Mouse (Mus musculus) embryonic fibroblast, embryonic 13.5 days (primary cell): ENCODE results near the gene Tk1. TPM values are rescaled to one million over a fixed set of nuclear protein-coding genes. Genes with fewer than 3 reads are reported as not detected.

ENCODE experiments used
- H3K27ac ChIP-seq: 2 replicates; pipeline ENCODE4 v1.5.1; 2012; ENCODE audit warnings: low read length, control low read depth, inconsistent platforms; ENCODE audit not compliant: insufficient read depth
- H3K4me1 ChIP-seq: 2 replicates; pipeline ENCODE4 v1.6.1; 2011; ENCODE audit warnings: low read length; ENCODE audit not compliant: control insufficient read depth, insufficient read depth
- H3K4me3 ChIP-seq: 2 replicates; pipeline ENCODE4 v1.5.1; 2011; ENCODE audit warnings: mild to moderate bottlenecking, control low read depth, low read length; ENCODE audit not compliant: insufficient read depth
- CTCF ChIP-seq: IDR thresholded peaks from 2 replicates; pipeline ENCODE4 v1.5.1; 2011; ENCODE audit warnings: mild to moderate bottlenecking, control low read depth, low read length, moderate library complexity, borderline replicate concordance; ENCODE audit not compliant: insufficient read depth
- POLR2A ChIP-seq: IDR thresholded peaks from 2 replicates; pipeline ENCODE4 v1.6.1; 2011; ENCODE audit warnings: low read depth, mild to moderate bottlenecking, control low read depth, low read length, moderate library complexity
- polyA plus RNA-seq: library from polyadenylated mRNA; stranded (reverse); fragments of >200 nt; gene quantifications from 2 replicates; pipeline ENCODE4 v1.2.4, GENCODE M21; 2011; ENCODE audit warnings: low read depth; ENCODE audit not compliant: missing spikeins, insufficient read length

Gene Tk1
- polyA plus RNA-seq, 1 experiment: 61.9 TPM

- H3K4me1 ChIP-seq: 0 out of 2 replicates have a peak, but pooled peaks cover 2% of the 10 kb centered on the region
- H3K27ac ChIP-seq: no peak overlapping the region
- TF ChIP-seq POLR2A (no peak), CTCF (no peak)
- no peak overlapping the region for H3K4me3 ChIP-seq
Measured at GRCm38 (mm10) chr11:117813867-117814266, 12.0 kb downstream of the Tk1 start.

- peak overlapping the region; percentile 32; the same call in 1 of the 2 replicates for H3K27ac ChIP-seq
Measured at GRCm38 (mm10) chr11:117810401-117811046, 15.4 kb downstream of the Tk1 start.

GRCm38 (mm10) chr11:117809407-117810311 lies 16.2 kb downstream of the Tk1 start, which contains the start of the genes Gm20708 and Syngr2:
Gene Gm20708 (plus strand): TSS chr11:117809668.
Gene Syngr2 (plus strand): TSS chr11:117809668.
- H3K4me3 ChIP-seq: peak within 1 kb of the TSS; percentile 59
- TF ChIP-seq POLR2A (peak; percentile 75), CTCF (no peak)
- 0 out of 2 replicates have a peak, but pooled peaks cover 2% of the 10 kb centered on the region for H3K4me1 ChIP-seq
- peak within 1 kb of the TSS; percentile 14; the same call in 1 of the 2 replicates for H3K27ac ChIP-seq

More at GRCm38 (mm10) chr11:117810401-117811046, 15.4 kb downstream of the Tk1 start:
- Histone ChIP-seq H3K4me1 (0 out of 2 replicates have a peak, but pooled peaks cover 2% of the 10 kb centered on the region), H3K4me3 (peak overlapping the region; percentile 59)
- TF ChIP-seq CTCF (peak; percentile 16; the same call in 1 of the 2 replicates), POLR2A (peak; percentile 51)

- Histone ChIP-seq H3K4me3 (no peak overlapping the region), H3K4me1 (0 out of 2 replicates have a peak, but pooled peaks cover 2% of the 10 kb centered on the region), H3K27ac (no peak overlapping the region)
- TF ChIP-seq CTCF (no peak), POLR2A (no peak)
Measured at GRCm38 (mm10) chr11:117806781-117807180, 19.1 kb downstream of the Tk1 start.

- H3K4me1 ChIP-seq: no peaks in the 10 kb centered on the region
- TF ChIP-seq POLR2A (no peak), CTCF (no peak)
- no peak overlapping the region for H3K4me3 ChIP-seq
- no peak overlapping the region for H3K27ac ChIP-seq
Measured at GRCm38 (mm10) chr11:117803166-117803688, 22.7 kb downstream of the Tk1 start.

GRCm38 (mm10) chr11:117801650-117802049 lies 24.2 kb downstream of the Tk1 start:
- H3K4me3 ChIP-seq: no peak overlapping the region
- TF ChIP-seq POLR2A: no peak
- no peak for TF ChIP-seq CTCF
- H3K4me1 ChIP-seq: no peaks in the 10 kb centered on the region
- no peak overlapping the region for H3K27ac ChIP-seq

GRCm38 (mm10) chr11:117800038-117800437 lies 25.9 kb downstream of the Tk1 start:
- Histone ChIP-seq H3K4me3 (no peak overlapping the region), H3K27ac (no peak overlapping the region), H3K4me1 (no peaks in the 10 kb centered on the region)
- no peak for TF ChIP-seq POLR2A

GRCm38 (mm10) chr11:117799174-117799573 lies 26.7 kb downstream of the Tk1 start:
- no peak overlapping the region for H3K27ac ChIP-seq
- TF ChIP-seq CTCF (no peak), POLR2A (no peak)
- no peak overlapping the region for H3K4me3 ChIP-seq
- H3K4me1 ChIP-seq: no peaks in the 10 kb centered on the region

- Histone ChIP-seq H3K4me1 (no peaks in the 10 kb centered on the region), H3K27ac (no peak overlapping the region), H3K4me3 (no peak overlapping the region)
- TF ChIP-seq CTCF (no peak), POLR2A (no peak)
Measured at GRCm38 (mm10) chr11:117798160-117798541, 27.7 kb downstream of the Tk1 start.
